Mouse (Mus musculus) heart, postnatal 25 days (tissue): ENCODE measurements at regions not wholly inside any gene's neighbourhood (a gene's known extent, or its start where the extent isn't known, plus 50 kb on each side); places are given as distances from the start of the nearest gene placed in this dataset.

Experiments
- DNase-seq: peaks from one replicate; pipeline ENCODE4 v3.0.0; 2022; ENCODE audit warnings: low spot score
- intact Hi-C: fragments of 180-260 bp; cut with DNase I; formaldehyde crosslinking; loops from one replicate; pipeline ENCODE4 v1.15.1; 2025

- no peak for DNase-seq
- intact Hi-C loops = no loop called here
These were observed 138.1 kb upstream of the Klf3 start for GRCm38 (mm10) chr5:64665064-64665463.

DNA sequence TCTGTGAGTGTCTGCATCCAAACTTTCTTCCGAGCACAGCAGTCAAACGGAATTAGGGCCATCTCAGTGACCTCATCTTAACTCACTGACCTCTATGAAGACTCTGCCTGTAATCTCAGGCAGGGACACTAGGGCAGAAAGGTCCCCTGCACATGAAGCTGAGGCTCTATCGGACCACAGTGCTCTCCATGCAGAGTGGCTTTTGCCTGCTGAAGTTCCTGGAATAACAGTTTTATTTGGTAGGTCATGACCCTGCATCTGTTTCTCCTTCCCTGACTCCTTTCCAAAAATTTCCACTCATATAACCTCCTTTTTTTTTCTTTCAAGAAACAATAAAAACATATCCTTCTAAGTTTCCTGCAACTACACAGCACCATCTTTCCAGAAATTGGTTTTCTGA is 136.9 kb upstream of the Klf3 start:
- DNase-seq = no peak
- intact Hi-C loops = no loop called here

- DNase-seq = no peak
These were observed 136.1 kb upstream of the Klf3 start for GRCm38 (mm10) chr5:64667053-64667452.

GRCm38 (mm10) chr5:64673861-64674260 is 129.3 kb upstream of the Klf3 start:
- DNase-seq = no peak
- intact Hi-C loops = loop anchor here (5.0 kb wide), 1 partner anchor 37 kb away; no protein-coding TSS in a partner anchor

More at GRCm38 (mm10) chr5:64667053-64667452, 136.1 kb upstream of the Klf3 start:
- intact Hi-C loops = no loop called here

- DNase-seq = no peak
- intact Hi-C loops = no loop called here
These were observed 126.8 kb upstream of the Klf3 start for GRCm38 (mm10) chr5:64676214-64676945.

DNA sequence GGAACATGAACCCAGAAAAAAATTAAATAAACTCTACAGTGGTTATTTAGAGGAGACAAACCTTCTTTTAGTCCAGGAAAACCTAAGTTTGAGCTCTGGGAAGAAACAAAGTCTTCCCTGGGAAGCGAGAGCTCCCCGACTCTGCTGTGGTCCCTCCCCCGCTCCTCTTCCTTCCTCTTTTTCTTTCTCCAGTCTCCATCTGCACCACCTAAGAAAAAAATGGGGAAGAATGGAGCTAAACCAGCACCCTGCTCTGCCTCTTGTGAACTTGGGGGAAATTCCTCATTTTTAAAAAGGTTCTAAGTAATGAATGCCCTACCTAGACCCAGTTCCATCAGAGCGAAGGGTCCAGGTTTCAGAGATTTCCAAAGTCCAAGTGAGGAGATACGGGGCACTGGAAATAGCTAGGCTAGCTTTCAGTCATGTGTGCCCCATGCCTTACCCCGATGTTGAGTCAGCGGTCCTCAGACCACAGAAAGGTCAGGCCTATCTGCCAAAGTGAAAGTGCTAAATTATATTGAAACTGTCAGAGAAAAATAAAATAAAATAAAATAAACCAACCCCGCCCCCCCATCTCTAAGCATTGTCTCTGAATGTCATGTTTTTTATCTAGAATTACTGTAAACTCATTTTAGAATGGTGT is 126.1 kb upstream of the Klf3 start:
- DNase-seq = no peak
- intact Hi-C loops = no loop called here

DNA sequence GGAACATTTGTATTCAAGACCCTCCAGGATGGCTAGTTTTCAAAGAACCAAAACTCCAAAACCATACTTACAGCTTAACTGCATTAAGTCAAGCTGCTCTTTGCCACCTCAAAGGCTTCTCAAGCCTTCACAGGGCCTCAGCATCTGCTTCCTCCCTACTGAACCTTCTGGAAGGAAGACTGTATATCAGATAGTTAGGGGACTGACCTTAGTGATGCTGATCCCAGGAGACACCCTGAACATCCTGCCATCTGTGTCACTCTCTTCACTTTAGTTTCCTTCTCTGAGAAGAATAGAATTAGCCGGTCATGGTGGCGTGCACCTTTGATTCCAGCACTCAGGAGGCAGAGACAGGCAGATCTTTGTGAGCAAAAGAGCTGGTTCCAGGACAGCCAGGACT is 124.5 kb upstream of the Klf3 start:
- intact Hi-C loops = no loop called here
- no peak for DNase-seq

DNA sequence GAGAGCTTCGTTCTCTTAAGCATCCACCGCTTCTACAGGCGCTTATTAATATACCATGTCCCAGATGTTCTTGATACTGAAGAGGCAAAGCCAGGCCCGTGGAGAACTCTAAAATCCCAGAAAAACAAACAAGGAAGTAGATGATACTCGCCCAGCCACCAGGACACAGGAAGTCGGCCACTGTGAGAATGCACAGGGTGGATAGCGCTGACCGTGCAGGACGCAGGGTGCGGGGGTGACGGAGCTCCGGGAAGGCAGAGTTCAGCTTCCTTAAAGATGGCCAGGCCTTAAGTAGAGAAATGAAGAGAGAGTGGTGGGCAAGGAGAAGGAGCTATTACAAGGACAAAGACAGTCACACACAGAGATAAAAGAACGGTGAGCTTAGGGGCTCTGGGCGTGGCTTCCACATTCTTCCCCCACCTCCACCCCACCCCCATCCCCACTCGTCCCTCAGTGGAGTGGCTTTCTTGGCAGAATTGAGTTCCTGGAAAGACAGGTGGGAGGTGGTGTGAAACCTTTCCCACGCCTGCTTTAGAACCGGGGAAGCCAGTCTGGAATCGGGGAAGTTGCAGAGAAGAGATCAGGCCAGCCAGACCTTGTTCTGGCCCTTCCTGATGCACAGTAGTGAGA is 123.1 kb upstream of the Klf3 start:
- intact Hi-C loops = loop anchor here (5.0 kb wide), 4 partner anchors 78 to 298 kb away; no protein-coding TSS in a partner anchor

GRCm38 (mm10) chr5:64681161-64681560 is 122.0 kb upstream of the Klf3 start:
- intact Hi-C loops = loop anchor here (5.0 kb wide), 4 partner anchors 79 to 299 kb away; no protein-coding TSS in a partner anchor
- no peak for DNase-seq

More for the DNA sequence above, 123.1 kb upstream of the Klf3 start:
- DNase-seq = peak; percentile 33

GRCm38 (mm10) chr5:64682326-64682845 is 120.8 kb upstream of the Klf3 start:
- intact Hi-C loops = loop anchor here (2.0 to 5.0 kb wide), 5 partner anchors 20 to 300 kb away; no protein-coding TSS in a partner anchor
- DNase-seq = peak; percentile 28

DNA sequence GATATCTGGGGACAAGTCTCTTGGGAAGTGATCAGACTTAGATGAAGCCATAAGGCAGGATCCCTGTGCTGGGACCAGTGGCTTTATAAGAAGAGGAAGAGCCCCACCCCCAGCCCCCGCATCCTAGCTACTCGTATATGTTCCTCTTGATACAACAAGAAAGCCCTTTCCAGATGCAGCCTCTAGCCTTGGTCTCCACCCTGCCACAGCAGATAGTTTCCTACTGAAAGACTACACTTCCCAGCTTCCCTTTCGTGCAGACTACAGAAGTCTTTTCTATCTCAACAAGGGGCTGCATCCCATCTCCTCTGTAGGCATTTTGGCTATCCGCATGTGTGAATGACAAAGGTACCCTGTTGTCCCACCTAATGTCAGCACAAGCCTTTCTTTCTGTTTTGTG is 119.8 kb upstream of the Klf3 start:
- intact Hi-C loops = loop anchor here (2.0 to 5.0 kb wide), 5 partner anchors 19 to 301 kb away; no protein-coding TSS in a partner anchor
- DNase-seq = no peak

DNA sequence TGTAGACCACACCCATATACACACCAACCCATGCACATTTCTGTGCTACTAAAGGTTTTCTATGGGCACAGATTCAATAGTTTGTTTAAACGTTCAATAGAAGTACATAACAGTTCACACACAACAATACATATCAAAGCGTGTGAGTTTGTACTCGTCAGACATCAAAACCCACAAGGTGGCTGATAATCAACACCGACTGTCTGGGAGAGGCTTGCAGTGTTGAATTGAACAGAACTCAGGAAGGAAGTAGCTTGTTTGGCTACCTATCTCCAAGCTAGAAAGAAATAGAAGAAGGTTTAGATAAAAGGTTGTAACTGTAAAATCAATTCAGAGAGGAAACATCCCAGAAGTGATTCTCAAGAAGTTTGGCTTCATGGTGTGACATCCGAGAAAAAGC is 118.9 kb upstream of the Klf3 start:
- intact Hi-C loops = loop anchor here (5.0 kb wide), 4 partner anchors 82 to 302 kb away; no protein-coding TSS in a partner anchor
- DNase-seq = no peak

DNA sequence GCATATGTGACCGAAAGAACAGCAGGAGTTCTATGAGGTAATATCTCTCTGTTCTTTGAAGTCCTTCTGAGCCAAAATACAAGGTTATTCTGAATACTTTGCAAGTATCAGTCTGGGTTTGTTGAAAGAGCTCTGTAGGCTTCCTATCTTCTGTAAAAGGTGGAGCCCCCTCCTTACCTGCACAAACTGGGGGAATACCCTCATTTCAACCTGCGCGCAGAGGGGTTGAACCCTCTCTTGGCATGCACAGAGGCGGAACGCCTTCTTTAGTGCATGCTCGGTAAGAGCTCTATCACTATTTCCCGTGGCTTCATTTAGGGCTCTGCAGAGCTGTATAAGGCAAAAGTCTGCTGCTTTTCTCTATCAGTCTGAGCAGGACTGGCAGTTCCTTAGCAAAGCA is 113.0 kb upstream of the Klf3 start:
- DNase-seq = no peak
- intact Hi-C loops = no loop called here

GRCm38 (mm10) chr5:64691406-64692100 is 111.6 kb upstream of the Klf3 start:
- intact Hi-C loops = no loop called here
- DNase-seq = no peak

GRCm38 (mm10) chr5:64692335-64692734 is 110.9 kb upstream of the Klf3 start:
- no peak for DNase-seq
- intact Hi-C loops = no loop called here

- DNase-seq = no peak
- intact Hi-C loops = no loop called here
These were observed 109.6 kb upstream of the Klf3 start for GRCm38 (mm10) chr5:64693616-64694015.

DNA sequence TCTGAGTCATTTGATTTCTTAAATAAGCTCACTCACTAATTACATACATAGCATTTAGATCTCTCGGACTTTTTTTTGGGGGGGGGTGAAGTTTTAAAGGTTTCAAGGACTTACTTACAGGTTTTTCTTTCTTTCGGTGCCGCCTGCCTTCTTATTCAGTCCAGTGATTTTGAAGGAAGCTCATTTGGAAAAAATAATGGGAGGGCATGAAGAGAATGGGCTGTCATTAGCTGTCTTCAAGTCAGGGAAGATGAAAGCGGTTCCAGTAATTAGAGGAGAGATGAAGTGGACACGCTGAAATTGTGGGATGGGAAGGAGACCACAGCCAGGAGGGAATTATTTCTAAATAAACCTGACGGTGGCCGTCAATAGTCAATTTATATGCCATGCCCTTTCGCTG is 108.6 kb upstream of the Klf3 start:
- intact Hi-C loops = no loop called here
- no peak for DNase-seq

GRCm38 (mm10) chr5:64696099-64696498 is 107.1 kb upstream of the Klf3 start:
- no peak for DNase-seq
- intact Hi-C loops = no loop called here

- intact Hi-C loops = no loop called here
- DNase-seq = no peak
These were observed 105.7 kb upstream of the Klf3 start for GRCm38 (mm10) chr5:64697466-64697865.
